In genomic region chr7:96575202-96575650, GRCm38 (mm10) we compare ENCODE assay signal across 8 mouse cellular contexts.
DNase-seq lines count a peak whose midpoint lies in the region; ATAC-seq and TF ChIP-seq lines count a peak whose summit lies in the region.

No protein-coding gene starts in this region.

- no peak for TF ChIP-seq POLR2A in limb, embryonic 14.5 days (IDR thresholded peaks at IDR 0.05; ENCODE audit: borderline replicate concordance, extremely low read depth, insufficient read depth, insufficient read length)

- no peak for ATAC-seq in hindbrain, embryonic 11.5 days (ENCODE audit: low FRiP score)
- peak; percentile 82 for ATAC-seq in heart, embryonic 12.5 days (ENCODE audit: insufficient number of reproducible peaks, low FRiP score)
- ATAC-seq in limb, embryonic 14.5 days (ENCODE audit: low FRiP score, low read depth) = peak; percentile 86
- no peak for ATAC-seq in granulocyte monocyte progenitor cell, adult 5-6 weeks (replicated peaks; ENCODE audit: poor library complexity, severe bottlenecking)

- H3K9me3 ChIP-seq in hindbrain, embryonic 10.5 days = no peaks in the 10 kb centered on the region
- H3K9me3 ChIP-seq in hindbrain, embryonic 11.5 days (ENCODE audit: control insufficient read depth, low read length) = no peaks in the 10 kb centered on the region
- no peaks in the 10 kb centered on the region for H3K9me3 ChIP-seq in heart, embryonic 12.5 days (replicated peaks)
- no peaks in the 10 kb centered on the region for H3K9me3 ChIP-seq in limb, embryonic 14.5 days (ENCODE audit: control insufficient read depth, low read length)

- WGBS in hindbrain, embryonic 10.5 days = 92% methylated on average over 7 of the region's 7 CpGs
- WGBS in hindbrain, embryonic 11.5 days = 87% methylated on average over 7 of the region's 7 CpGs
- WGBS in heart, embryonic 12.5 days = 49% methylated on average over 7 of the region's 7 CpGs
- 17% methylated on average over 7 of the region's 7 CpGs for WGBS in limb, embryonic 14.5 days

- no peak overlapping the region for H3K9ac ChIP-seq in hindbrain, embryonic 11.5 days (ENCODE audit: low read depth, low read length)
- no peak overlapping the region for H3K9ac ChIP-seq in heart, embryonic 12.5 days
- no peak overlapping the region for H3K9ac ChIP-seq in limb, embryonic 14.5 days (ENCODE audit: low read depth, low read length, severe bottlenecking)

- no peaks in the 10 kb centered on the region for H3K36me3 ChIP-seq in hindbrain, embryonic 10.5 days
- H3K36me3 ChIP-seq in hindbrain, embryonic 11.5 days (ENCODE audit: control insufficient read depth, insufficient read depth, low read length) = no peaks in the 10 kb centered on the region
- no peaks in the 10 kb centered on the region for H3K36me3 ChIP-seq in heart, embryonic 12.5 days
- no peaks in the 10 kb centered on the region for H3K36me3 ChIP-seq in limb, embryonic 14.5 days (ENCODE audit: control insufficient read depth, insufficient read depth, low read length)

- no peak for DNase-seq in hindbrain, embryonic 10.5 days (ENCODE audit: low spot score)
- DNase-seq in hindbrain, embryonic 11.5 days (ENCODE audit: low spot score) = no peak
- DNase-seq in fibroblast of lung, adult 2 months (ENCODE audit: low read depth) = peak; percentile 89
- peak; percentile 86 for DNase-seq in kidney, postnatal 10 days
- peak; percentile 88 for DNase-seq in limb, embryonic 14.5 days (ENCODE audit: low spot score)
- DNase-seq in right cerebral cortex, postnatal 14 days = peak; percentile 83

- no peak overlapping the region for H3K4me2 ChIP-seq in hindbrain, embryonic 11.5 days (replicated peaks; ENCODE audit: low read depth, low read length)
- no peak overlapping the region for H3K4me2 ChIP-seq in heart, embryonic 12.5 days
- 0 out of 2 replicates have a peak overlapping the region, but pooled peaks have one; percentile 2 for H3K4me2 ChIP-seq in limb, embryonic 14.5 days (replicated peaks; ENCODE audit: low read depth, low read length, severe bottlenecking)

- no peaks in the 10 kb centered on the region for H3K27me3 ChIP-seq in hindbrain, embryonic 10.5 days (ENCODE audit: insufficient read depth, poor library complexity, severe bottlenecking)
- H3K27me3 ChIP-seq in hindbrain, embryonic 11.5 days (ENCODE audit: control insufficient read depth, insufficient read depth, low read length) = no peaks in the 10 kb centered on the region
- peaks cover 33% of the 10 kb centered on the region for H3K27me3 ChIP-seq in heart, embryonic 12.5 days (replicated peaks)
- H3K27me3 ChIP-seq in limb, embryonic 14.5 days (ENCODE audit: control insufficient read depth, insufficient read depth, low read length) = no peaks in the 10 kb centered on the region

- H3K4me1 ChIP-seq in hindbrain, embryonic 10.5 days (replicated peaks) = peaks cover 7% of the 10 kb centered on the region; the same call in 1 of the 2 replicates
- H3K4me1 ChIP-seq in hindbrain, embryonic 11.5 days (replicated peaks; ENCODE audit: control insufficient read depth, insufficient read depth, low read length) = no peaks in the 10 kb centered on the region
- 0 out of 2 replicates have a peak, but pooled peaks cover 7% of the 10 kb centered on the region for H3K4me1 ChIP-seq in heart, embryonic 12.5 days (replicated peaks)
- H3K4me1 ChIP-seq in limb, embryonic 14.5 days (ENCODE audit: control insufficient read depth, insufficient read depth, low read length) = peaks cover 31% of the 10 kb centered on the region

- no peak overlapping the region for H3K4me3 ChIP-seq in hindbrain, embryonic 10.5 days
- H3K4me3 ChIP-seq in hindbrain, embryonic 11.5 days (ENCODE audit: low read depth, low read length) = no peak overlapping the region
- H3K4me3 ChIP-seq in heart, embryonic 12.5 days = no peak overlapping the region
- H3K4me3 ChIP-seq in limb, embryonic 14.5 days (replicated peaks; ENCODE audit: low read length) = no peak overlapping the region

- H3K27ac ChIP-seq in hindbrain, embryonic 10.5 days = peak overlapping the region; percentile 0; the same call in 1 of the 2 replicates
- H3K27ac ChIP-seq in hindbrain, embryonic 11.5 days (ENCODE audit: low read depth, low read length) = no peak overlapping the region
- H3K27ac ChIP-seq in heart, embryonic 12.5 days (ENCODE audit: poor library complexity, severe bottlenecking) = peak overlapping the region; percentile 48
- H3K27ac ChIP-seq in limb, embryonic 14.5 days (replicated peaks; ENCODE audit: low read depth, low read length) = peak overlapping the region; percentile 56

Comparison
In these comparisons a context has a peak if more than half of its experiments do, and no peak if none do; other contexts are left out.
1. DNase-seq: peak in fibroblast of lung, adult 2 months (single experiment), kidney, postnatal 10 days (single experiment), limb, embryonic 14.5 days (single experiment) and right cerebral cortex, postnatal 14 days (single experiment); none in hindbrain, embryonic 10.5 days (single experiment) and hindbrain, embryonic 11.5 days (single experiment).
2. ATAC-seq: peak in heart, embryonic 12.5 days (single experiment) and limb, embryonic 14.5 days (single experiment); none in hindbrain, embryonic 11.5 days (single experiment) and granulocyte monocyte progenitor cell, adult 5-6 weeks (single experiment).